Mouse (Mus musculus) retina, postnatal 7 days (tissue): ENCODE measurements around the gene 1700125H20Rik.

ENCODE experiments used
- DNase-seq: peaks from one replicate; pipeline ENCODE4 v3.0.0-alpha.2; 2012; ENCODE audit warnings: low read depth, low spot score

Gene 1700125H20Rik

DNA sequence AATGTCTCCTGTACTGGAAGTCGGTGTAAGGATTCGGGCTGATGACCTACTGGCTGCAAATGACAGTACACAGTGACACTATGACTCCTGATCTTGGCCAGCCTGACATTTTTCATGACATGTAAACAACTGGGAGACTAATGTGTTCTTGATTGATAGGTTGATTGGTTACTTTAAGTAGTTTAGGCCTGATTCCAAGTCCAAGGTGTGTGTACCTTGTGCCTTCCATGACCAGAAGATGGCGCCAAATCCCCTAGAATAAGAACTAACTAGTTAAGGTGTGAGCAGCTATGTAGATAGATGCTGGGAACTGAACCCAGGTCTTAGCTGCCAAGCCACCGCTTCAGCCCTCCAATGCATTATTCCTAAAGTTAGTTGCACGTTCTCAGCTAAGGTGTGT lies 13.9 kb downstream of the 1700125H20Rik start:
- DNase-seq, result peak; percentile 46

DNA sequence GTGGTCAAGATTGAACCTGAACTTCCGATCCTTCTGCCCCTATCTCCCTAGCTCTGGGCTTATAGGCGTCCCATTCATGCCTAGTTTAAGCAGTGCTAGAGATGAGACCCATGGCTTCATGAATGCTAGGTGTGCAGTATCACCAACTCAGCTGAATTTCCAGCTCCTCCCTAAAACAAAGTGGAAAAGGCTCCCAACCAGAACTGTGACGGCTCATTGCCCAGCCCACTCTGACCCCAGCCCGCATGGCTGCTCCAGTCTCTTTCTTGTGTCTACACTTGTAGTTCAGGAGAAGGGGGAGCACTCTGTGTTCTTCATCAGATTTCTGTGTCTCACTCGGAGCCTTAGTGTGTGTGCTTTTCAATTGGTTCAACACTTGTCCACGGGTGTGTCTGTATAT lies 14.6 kb downstream of the 1700125H20Rik start:
- DNase-seq, result no peak

DNA sequence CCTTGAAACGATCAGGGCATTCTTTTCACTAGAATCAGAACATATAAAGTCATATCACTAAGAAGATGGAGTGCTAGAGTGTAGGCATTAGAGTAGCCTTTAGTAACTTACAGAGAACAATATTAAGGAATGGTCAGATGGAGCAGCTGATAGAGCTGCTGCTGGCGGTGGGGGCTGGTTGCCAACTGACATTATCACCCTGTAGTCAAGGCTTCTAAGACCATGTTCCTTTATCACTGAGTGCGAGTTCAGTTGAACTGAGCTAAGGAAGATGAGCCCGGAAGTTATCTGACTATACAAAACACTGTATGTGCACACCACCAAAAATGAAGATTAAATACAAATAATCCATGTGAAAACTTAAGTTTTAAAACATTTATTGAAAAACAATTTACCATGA lies 18.9 kb downstream of the 1700125H20Rik start:
- no peak for DNase-seq

DNA sequence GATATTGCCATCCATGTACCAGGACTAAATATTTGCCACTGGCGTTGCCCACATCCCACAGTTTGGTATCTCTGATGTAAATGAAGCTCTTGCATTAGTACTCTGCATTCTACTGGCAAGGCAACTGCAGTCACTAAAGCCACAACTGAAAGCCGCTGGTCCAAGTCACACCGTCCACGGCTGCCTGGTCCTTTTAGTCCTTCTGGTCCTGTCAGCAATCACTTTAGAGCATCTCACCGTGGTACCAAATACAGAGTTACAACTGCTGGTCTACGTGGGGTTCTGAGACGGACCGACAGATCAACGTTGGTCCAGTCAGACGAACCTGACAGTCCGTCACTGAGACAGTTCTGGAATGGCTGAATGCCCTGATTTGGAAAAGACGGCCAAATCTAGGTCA lies 20.5 kb downstream of the 1700125H20Rik start:
- no peak for DNase-seq

DNA sequence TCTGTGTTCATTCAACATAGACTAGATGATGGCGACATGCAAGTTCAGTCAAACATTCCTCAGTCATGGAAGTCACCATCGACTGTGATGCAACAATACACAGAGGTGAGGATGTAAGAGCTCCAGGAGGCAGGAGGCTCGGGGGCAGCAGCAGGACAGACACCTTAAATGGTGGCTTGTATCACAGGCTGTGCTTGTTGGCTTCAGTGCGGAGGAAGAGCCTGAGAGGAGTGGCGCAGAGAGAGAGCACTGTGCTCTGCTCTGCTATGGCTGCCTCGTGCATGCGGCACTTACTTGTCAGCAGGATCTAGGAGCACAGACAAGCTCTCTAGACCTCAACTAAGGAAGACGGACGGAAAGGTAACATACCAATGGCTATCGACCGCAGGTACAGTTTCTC lies 24.0 kb downstream of the 1700125H20Rik start:
- DNase-seq, result no peak

DNA sequence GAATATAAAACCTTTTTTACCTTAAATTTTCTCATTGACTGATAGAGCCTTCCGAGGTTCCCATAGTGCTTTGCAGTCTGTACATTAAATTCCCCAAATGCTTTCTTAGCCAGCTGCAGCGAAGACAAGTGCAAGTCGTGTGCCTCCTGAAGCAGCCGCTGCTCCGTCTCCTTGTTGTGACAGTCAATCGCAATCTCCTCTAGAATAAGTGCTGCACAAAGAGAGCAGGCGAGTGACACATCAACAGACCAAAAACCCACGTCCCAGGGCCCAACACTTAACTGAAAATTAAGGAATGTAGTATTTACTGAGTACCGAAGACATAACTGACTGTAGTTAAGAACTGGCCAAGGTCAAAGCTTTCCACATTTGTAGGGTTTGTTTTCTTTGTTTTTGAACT lies 25.8 kb downstream of the 1700125H20Rik start:
- no peak for DNase-seq

DNA sequence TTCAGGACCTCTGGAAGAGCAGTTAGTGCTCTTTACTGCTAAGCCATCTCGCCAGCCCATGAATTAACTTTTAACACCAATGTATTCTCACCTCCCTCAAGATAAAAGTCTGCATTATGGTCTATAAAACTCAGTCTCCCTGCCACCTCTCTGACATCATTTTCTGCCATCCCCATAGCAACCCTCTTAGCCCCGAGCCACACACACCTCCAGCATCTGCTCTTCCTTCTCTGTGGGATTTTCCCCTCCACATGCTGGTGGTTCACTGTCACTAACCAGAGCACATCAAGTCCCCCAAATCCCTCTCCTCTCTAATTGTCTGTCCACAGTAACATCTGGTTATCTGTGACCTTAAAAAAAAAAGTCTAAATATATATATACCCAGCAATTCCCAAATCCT lies 28.7 kb downstream of the 1700125H20Rik start:
- DNase-seq, result no peak

DNA sequence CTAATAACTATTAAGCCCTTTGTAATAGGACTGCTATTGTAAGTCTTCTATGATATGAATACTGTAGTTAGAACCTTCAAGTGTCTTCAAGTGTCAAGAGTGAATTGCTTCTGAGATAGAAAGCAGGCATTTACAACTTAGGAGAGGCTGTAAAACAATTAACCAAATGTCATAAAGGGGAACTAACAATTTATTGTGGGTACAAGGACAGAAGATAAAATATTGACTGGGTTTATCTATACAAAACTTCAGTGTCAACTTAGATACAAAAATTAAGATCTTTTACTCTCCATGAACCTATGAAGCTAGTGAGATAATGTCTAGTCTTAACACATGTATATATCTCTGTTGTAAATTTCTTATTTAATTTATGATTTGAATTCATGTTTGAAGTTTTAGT lies 36.0 kb downstream of the 1700125H20Rik start:
- no peak for DNase-seq

DNA sequence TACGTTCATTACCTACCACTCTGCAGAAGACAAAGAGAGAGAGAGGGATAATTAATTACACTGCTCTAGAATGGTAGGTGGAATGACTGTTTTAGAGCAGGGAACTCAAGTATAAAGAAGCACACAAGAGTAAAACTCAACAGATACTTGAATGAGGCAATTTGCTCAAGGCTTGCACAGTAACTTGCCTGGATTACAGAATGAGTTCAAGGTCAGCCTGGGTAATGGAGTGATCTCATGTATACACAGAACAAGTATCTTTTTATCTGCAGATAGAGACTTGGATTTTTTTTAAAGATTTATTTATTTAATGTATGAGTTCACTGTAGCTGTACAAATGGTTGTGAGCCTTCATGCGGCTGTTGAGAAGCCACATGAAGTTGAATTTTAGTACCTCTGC lies 40.9 kb downstream of the 1700125H20Rik start:
- no peak for DNase-seq

DNA sequence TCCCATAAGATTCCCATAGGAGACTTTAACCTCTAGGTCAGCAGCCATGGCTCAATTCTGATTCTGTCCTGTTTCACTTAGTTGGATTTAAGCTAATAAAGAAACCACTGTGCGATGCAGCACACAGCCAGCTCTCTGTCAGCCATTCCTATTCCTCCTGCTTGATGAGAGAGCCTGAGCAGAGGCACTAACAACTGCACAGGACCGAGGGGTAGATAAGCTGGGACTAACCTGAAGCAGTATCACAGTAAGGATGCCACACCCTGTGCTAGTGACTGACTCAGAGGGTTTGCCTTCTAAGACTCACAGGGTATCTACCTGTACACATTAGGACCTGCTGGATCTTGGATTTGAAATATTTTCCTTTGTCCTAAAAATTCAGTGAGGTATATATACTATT lies 43.0 kb downstream of the 1700125H20Rik start:
- no peak for DNase-seq

DNA sequence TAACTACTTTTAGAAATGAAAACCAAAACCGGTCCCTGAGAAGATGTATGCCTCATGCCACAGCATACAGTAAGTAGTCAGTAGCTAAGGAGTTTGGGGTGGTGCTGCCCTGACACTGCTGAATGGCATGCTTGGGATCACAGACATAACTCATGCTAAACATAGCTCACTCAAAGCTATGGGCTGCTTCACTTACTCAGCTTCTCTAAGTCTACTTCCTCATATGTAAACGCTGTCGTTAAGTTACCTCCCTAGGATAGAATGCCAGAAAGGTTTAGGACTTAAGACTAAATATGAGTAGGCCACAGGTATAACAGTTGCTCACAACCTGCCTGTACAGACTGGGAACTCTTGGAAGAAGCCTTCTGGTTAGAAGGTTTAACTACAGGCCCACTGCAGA lies 44.5 kb downstream of the 1700125H20Rik start:
- no peak for DNase-seq

DNA sequence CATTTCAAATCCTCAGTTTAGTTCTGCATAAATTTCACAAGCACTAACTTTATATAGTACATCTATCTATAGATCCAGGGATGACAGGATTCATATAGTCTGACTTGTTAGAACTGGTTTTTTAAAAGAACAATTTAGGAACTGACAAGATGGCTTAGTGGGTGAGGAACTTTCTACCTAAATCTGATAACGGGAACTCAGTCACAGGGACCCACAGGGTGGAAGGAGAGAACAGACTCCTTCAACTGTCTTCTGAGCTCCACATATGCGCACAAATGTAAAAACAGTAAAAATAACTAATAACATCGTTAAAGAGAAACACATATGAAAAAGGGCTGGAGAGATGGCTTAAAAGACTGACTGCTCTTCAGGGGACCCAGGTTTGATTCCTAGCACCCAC lies 48.8 kb downstream of the 1700125H20Rik start:
- DNase-seq, result no peak

DNA sequence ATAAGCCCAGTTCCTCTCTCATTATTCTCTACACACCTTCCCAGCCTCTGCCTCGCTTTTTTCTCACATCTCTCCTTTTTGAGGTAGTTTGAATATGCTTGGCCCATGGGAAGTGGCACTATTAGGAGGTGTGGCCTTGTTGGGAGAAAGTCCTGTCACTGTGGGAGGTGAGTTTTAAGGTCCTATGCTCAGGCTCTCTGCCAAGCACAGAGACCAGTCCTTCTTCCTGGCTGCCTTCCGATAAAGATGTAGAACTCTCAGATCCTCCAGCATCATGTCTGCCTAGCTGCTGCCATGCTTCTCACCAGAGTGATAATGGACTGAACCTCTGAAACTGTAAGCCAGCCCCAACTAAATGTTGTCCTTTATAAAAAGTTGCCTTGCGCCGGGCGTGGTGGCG lies 52.4 kb downstream of the 1700125H20Rik start:
- DNase-seq, result no peak

DNA sequence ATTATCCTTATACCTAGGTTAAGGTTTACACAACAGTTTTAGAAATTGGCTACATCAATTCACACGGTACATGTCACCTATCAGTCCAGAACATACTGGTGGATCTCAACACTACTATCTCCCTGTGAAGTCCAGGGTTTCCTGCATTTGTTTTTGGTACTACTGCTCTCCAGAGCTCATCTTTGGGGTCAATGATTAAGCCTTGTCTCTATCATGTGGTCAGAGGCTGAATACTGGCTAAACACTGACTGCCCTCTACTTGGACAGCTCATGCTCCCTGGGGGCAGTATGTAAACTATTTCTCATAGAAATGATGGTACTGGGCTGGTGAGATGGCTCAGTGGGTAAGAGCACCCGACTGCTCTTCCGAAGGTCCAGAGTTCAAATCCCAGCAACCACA lies 53.0 kb downstream of the 1700125H20Rik start:
- DNase-seq, result no peak
